Mouse (Mus musculus) erythroid progenitor cell, adult 5-6 weeks (primary cell): ENCODE results near the gene Msrb3. TPM values are rescaled to one million over a fixed set of nuclear protein-coding genes. Genes with fewer than 3 reads are reported as not detected.
A peak's percentile ranks its signal among the peaks of the same experiment; 100 is the strongest.

Experiments used
- ATAC-seq: replicated peaks from 2 replicates; pipeline ENCODE4 v1.8.0; 2016; ENCODE audit warnings: moderate number of reproducible peaks, mild to moderate bottlenecking, moderate TSS enrichment, inconsistent platforms; ENCODE audit not compliant: poor library complexity, low FRiP score, severe bottlenecking
- total RNA-seq, 2 experiments: library from RNA; stranded (forward) in 1 of 2; stranded (reverse) in 1 of 2; fragments of 150-400 nt in 1 of 2; fragments of 186-747, 209-891 nt in 1 of 2; gene quantifications; 2 replicates each; pipeline versions ENCODE4 v1.2.3 to v1.2.4; 2015 to 2017; ENCODE audit warnings: low replicate concordance in 2 of 2

Gene Msrb3
- total RNA-seq (2015; ENCODE audit: low replicate concordance) (not detected in 2 replicates), total RNA-seq (2017; ENCODE audit: low replicate concordance) (0.30 and 0.64 TPM in 2 replicates)

DNA sequence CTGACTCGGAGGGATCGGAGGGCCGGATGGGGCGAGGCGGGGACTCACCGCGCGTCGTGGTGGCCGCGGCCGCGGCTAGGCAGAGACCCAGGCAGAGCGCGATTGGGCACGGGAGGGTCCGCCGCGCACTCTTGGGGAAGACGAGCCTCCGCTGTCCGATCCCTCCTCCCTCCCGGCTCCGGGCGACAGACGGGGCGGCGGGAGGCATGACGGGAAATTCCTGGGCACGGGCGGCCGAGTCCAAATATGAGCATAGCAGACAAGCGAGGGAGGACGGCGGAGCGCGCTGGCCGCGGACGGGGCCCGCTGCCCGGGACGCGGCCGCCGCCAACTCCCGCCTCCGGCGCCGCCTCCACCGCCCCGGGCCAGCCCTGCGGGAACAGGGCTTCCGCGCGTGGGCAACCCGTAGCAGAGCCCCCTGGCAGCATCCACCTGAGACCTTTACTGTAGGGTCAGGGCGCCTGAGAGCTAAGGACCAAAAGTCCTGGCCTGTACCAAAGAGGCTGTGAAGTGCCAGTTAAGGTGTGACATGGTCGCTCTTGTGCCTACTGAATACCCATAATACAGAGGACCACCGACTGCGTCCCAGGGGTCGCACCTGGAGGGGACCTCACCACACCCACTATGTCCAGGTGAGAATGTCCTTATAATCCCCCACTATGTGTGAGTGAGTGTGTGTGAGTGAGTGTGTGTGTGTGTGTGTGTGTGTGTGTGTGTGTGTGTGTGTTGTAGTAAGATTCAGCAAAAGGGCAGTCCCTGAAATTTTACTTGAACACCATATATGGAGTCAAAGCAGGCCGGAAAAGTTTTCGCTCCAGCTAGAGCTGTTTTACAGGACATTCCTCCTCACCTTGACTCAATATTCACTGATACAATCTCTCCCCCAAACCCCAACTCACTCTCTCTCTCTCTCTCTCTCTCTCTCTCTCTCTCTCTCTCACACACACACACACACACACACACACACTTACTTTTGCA lies at the start of gene Msrb3:
Gene Msrb3, minus strand, starts transcription at position 317 of the 978 bp plus-strand sequence.
- ATAC-seq = no peak

DNA sequence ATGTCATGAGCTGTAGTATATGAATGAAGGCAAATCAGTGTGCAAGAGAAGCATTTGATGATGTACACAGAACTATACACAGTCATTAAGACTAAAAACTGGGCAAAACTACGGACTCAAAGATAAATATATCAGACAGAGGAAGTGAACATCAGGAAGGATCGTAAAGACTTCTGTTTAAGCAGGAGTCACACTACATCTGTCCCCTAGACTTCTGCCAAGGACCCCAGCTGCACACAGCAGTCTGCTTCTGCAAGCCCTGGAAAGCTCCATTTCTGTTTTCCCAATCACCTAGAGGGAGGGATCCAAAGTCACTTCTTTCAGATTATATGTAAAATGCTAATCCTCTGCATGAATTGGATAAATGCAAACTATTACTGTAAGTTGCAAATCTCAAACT lies 49.6 kb upstream of the Msrb3 start:
- no peak for ATAC-seq

DNA sequence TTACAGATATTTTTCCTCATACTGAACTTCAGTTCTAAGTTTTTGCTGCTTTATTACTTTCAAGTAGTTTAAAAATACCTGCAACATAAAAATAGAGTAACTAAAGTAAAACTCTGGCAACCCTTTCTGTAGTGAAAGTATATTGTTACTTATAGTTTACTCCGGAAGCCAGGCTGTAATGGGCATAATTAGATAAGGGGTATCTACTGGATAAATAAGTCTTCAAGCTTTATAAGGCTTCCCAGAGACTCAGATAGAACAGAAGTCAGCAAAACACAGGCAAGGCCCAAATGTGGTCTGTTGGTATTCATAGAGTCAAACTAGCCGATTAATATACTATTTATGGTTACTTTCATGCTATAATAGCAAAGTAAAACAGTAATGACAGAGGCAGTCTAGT lies 48.9 kb upstream of the Msrb3 start:
- ATAC-seq = no peak

DNA sequence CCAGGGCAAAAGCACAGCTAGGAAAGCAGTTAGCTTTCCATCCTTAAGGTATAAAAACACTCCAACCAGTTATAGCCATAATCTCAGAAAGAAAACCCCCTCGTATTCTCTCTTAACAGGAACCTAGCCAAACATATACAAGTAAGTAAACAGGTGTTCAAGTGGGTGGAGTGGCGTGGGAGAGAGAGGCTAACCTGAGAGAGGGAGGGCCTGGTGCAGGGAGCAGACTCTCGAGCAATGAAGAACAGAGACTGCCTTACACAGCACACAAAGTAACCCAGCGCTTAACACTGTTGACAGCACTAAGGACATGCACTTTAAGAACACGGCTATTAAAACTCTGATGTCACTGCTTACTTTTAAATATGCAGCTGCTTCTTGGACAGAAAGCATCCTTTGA lies 47.9 kb upstream of the Msrb3 start:
- no peak for ATAC-seq

GRCm38 (mm10) chr10:120938904-120939208 lies 40.0 kb upstream of the Msrb3 start:
- ATAC-seq = no peak

GRCm38 (mm10) chr10:120938077-120938903 lies 39.4 kb upstream of the Msrb3 start:
- ATAC-seq = peak; percentile 73; the same call in 1 of the 2 replicates

- ATAC-seq = no peak
These were observed 30.6 kb upstream of the Msrb3 start for GRCm38 (mm10) chr10:120929536-120929935.

GRCm38 (mm10) chr10:120928183-120928582 lies 29.3 kb upstream of the Msrb3 start:
- ATAC-seq = no peak

DNA sequence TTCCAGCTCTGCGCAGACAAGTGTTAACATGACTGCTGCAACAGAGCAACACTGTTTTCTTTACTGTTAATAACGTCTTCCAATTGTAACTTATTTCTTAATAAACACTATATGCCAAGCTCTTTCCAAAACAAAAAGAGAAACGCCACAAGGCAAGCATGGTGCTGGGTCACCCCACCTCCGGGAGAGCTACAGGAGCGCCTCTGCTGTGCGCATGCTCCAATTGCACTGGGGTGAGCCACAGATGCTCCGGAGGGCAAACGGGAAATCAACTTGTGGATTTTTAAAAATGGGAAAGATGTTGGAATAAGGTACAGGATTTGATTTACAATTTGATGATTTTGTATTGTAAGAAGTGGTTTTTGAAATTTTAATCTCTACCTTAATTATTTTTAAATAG lies 27.3 kb upstream of the Msrb3 start:
- ATAC-seq = no peak

GRCm38 (mm10) chr10:120921501-120921900 lies 22.6 kb upstream of the Msrb3 start:
- ATAC-seq = no peak

DNA sequence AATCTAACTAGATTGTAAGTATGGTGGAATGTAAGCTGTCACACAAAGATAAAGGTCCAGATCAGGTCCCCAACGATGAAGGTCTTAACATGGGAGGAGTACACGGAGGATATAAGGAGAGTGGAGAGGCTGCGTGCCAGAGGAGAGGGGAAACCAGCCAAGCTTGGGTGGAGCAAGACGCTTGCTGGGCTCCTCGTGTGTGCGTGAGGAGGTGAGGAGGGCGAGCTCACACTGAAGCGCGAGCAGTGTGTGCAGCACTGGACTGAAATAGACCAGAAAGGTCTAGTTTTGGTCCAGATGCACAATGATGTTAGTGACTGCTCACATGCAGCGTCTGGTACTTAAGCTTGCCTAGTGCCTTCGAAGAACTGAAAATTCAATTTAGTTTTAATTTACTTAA lies 21.7 kb upstream of the Msrb3 start:
- ATAC-seq = no peak

GRCm38 (mm10) chr10:120916250-120916649 lies 17.3 kb upstream of the Msrb3 start:
- no peak for ATAC-seq

DNA sequence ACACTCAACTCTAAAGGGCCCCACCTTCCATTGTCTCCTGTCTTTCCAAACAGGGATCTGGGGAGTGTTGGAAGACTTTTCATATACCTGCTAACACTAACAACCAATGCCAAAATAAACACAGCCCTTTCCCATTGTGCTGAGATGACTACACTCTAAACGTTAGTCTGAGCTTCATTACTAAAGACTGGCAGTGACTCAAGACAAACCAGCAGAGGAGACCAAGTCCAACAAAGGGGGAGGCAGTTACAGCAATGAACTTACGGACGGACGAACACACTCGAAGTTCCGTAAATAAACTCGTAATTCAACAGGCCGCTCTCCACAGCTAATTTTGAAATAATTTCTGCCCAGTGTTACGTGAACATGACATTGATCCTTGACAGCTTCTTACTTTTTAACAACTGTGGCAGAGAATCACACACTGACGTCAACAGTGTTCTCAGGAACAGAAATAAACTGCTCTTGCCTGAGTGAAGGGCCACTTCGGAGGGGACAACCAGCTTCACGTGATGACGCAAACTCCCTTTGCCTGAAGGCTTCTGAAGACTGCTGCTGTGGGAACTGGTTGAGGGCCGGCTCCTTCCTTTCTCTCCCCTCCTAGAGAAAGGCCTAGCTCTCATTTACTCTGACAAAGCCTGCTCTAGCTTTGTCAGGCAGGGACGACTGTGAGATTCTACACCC lies 16.2 kb upstream of the Msrb3 start:
- ATAC-seq = no peak

DNA sequence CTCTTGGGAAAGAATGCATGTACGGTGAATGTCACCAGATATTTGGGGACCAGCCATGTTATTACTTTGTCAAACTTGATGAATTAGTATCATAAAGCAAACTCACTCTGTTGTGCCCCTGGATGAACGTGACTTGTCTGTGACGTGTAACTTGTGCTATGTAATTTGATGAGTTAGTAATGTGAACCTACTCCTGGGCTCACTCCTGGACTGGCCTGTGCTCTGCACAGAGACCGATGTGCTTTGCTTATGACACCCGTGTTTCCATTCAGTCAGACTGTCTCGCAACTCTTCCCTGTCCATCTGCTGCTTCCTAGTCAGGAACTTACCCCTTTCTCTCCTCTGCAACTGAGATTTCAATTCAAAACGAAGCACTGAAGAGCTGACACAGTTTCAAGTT lies 15.4 kb upstream of the Msrb3 start:
- no peak for ATAC-seq

- no peak for ATAC-seq
These were observed 14.9 kb upstream of the Msrb3 start for GRCm38 (mm10) chr10:120913796-120914195.

DNA sequence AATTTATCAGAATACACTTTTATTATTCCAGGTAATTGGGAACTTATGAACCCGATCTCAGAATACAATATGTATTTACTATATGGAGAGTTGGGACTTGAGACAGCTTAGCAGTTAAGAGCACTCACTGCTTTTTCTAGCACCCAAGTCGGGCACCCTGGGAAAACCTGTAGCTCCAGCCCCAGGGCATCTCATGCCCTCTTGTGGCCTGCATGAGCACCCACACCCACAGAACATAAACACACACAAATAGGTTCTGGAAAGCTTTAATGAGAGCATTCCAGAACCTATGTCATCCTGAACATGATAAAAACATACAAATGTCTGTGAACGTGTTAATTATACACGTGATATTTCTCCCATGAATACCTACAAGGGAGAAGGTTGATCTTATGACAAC lies 13.1 kb upstream of the Msrb3 start:
- ATAC-seq = no peak

DNA sequence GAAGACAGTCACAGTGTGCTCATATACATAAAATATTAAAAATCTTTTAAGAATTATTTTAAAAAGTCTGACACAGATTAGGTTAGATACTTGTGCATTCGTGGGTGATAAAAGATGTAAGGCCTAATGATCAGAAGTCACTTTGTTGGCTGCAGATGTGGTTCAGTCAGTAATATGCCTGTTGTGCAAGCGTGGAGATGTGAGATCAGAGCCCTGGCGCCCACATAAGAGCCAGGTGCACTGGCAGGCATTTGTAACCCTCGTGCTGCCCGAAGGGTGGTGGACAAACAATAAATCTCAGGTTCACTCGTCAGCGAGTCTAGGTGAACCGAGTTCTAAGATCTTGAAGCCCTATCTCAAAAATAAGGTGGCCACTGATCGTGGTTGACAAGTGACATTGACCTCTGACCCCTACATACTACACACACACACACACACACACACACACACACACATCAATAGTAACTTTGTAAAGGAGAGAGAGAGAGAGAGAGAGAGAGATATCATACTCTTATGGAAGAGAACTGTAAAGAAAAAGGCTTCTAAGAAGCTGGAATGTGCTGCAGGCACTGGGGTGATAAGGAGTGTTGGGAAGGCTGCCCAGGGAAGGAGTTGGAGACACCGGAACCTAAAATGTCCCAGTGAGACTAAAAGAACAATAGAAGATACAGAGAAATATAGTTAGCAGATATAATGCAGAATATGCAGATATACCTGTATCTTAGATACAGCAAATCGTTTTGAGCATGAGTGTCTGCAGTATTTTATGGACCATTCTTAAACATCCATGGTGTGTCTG lies 10.1 kb upstream of the Msrb3 start:
- ATAC-seq = no peak

GRCm38 (mm10) chr10:120904676-120905075 lies 5.8 kb upstream of the Msrb3 start:
- ATAC-seq = no peak

DNA sequence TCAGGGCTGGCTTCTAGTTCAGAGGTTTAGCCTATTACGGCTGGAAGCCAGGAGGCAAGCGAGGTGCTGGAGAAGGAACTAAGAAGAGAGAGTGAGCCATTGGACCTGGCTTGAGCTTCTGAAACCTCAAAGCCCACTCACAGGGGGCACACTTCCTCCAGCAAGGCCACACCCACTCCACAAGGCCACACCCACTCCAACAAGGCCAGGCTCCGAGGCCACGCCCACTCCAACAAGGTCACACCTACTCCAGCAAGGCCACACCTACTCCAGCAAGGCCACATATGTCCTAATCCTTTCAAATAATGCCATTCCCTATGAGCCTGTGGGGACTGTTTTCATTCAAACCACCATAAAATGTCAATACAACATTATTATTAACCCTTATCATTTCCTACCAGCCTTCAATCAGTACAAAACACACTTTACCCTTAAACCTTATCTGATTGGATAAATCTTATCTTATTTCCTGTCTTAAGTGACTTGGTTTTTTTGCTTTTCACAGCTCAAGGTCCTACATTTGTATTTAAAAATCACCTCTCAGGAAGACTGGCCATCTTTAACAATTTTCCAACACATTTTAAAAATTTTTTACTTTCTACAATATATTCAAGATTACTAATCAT lies 5.1 kb upstream of the Msrb3 start:
- ATAC-seq = no peak
